Mouse (Mus musculus) C2C12 (cell line): Measurements from ENCODE around the gene Afg3l1.

ENCODE experiments used
- CTCF ChIP-seq: IDR thresholded peaks from one replicate; pipeline ENCODE4 v1.5.1; 2011; ENCODE audit not compliant: control insufficient read depth, insufficient read depth, insufficient read length
- MAX ChIP-seq: IDR thresholded peaks from one replicate; pipeline ENCODE4 v1.6.1; 2011; ENCODE audit warnings: mild to moderate bottlenecking, control low read depth

DNA sequence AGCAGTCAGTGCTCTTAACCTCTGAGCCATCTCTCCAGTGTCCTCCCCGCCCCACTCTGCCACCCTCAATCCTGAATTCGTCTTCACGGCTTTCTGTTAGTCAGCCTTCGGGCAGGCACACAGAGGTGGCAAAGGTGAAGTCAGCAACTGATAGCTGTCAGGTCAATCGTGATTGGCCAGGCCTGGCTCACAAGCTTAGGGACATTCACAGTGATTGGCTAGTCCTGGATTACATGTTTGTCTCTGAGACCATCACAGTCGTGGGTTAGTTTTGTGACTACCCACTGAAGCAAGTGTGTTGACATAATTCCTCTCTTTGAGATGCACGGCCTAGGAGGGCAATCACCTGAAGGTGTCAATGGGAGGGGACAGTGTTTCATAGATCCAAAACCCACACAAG is 24.4 kb upstream of the Afg3l1 start:
- TF ChIP-seq CTCF (no peak), MAX (no peak)
